Mouse (Mus musculus) MEL (cell line): ENCODE measurements around the gene Gprc5d. TPM values are rescaled to one million over a fixed set of nuclear protein-coding genes. Genes with fewer than 3 reads are reported as not detected.

Source experiments
- DNase-seq: peaks from one replicate; pipeline ENCODE4 v3.0.0; 2011; ENCODE audit warnings: low read depth, low spot score
- H3K27ac ChIP-seq: 2 replicates; pipeline ENCODE4 v1.5.1; 2012; ENCODE audit warnings: low read depth, mild to moderate bottlenecking, control low read depth, low read length, moderate library complexity; ENCODE audit not compliant: control insufficient read depth
- H3K27me3 ChIP-seq, 2 experiments: fragments of 150-350 bp in 1 of 2; sonication (generic) in 1 of 2; 2 replicates each; pipeline ENCODE4 v1.6.1; 2012; ENCODE audit warnings: low read length in 2 of 2, mild to moderate bottlenecking in 2 of 2, improper control_type of control experiment in 1 of 2, moderate library complexity in 1 of 2; ENCODE audit not compliant: insufficient read depth in 2 of 2, control insufficient read depth in 1 of 2
- H3K36me3 ChIP-seq, 2 experiments: 2 replicates each; pipeline ENCODE4 v1.6.1; 2012 to 2014; ENCODE audit warnings: low read length in 2 of 2, improper control_type of control experiment in 1 of 2, inconsistent platforms in 1 of 2, mild to moderate bottlenecking in 1 of 2; ENCODE audit not compliant: insufficient read depth in 2 of 2, control insufficient read depth in 1 of 2
- H3K4me1 ChIP-seq, 2 experiments: fragments of 150-350 bp in 1 of 2; sonication (generic) in 1 of 2; 2 replicates each; pipeline ENCODE4 v1.6.1; 2012; ENCODE audit warnings: low read length in 2 of 2, improper control_type of control experiment in 1 of 2, mild to moderate bottlenecking in 1 of 2; ENCODE audit not compliant: insufficient read depth in 2 of 2, control insufficient read depth in 1 of 2
- H3K4me3 ChIP-seq, 2 experiments: fragments of 150-350 bp in 1 of 2; sonication (generic) in 1 of 2; 2 replicates each; pipeline ENCODE4 v1.5.1; 2012; ENCODE audit warnings: low read depth in 2 of 2, low read length in 2 of 2, mild to moderate bottlenecking in 2 of 2, moderate library complexity in 2 of 2, control low read depth in 1 of 2, improper control_type of control experiment in 1 of 2; ENCODE audit not compliant: control insufficient read depth in 1 of 2, insufficient read depth in 1 of 2
- H3K79me2 ChIP-seq: 2 replicates; pipeline ENCODE4 v1.6.1; 2012; ENCODE audit warnings: mild to moderate bottlenecking, low read length, moderate library complexity; ENCODE audit not compliant: control insufficient read depth, poor library complexity, insufficient read depth
- H3K9ac ChIP-seq: 2 replicates; pipeline ENCODE4 v1.6.1; 2012; ENCODE audit warnings: low read depth, mild to moderate bottlenecking, control low read depth, low read length, moderate library complexity; ENCODE audit not compliant: control insufficient read depth, poor library complexity, severe bottlenecking
- H3K9me3 ChIP-seq: fragments of 150-350 bp; sonication (generic); replicated peaks from 2 replicates; pipeline ENCODE4 v1.6.1; 2012; ENCODE audit warnings: mild to moderate bottlenecking, low read length, improper control_type of control experiment, moderate library complexity; ENCODE audit not compliant: insufficient read depth
- CHD2 ChIP-seq: IDR thresholded peaks from 2 replicates; pipeline ENCODE4 v1.6.1; 2011; ENCODE audit warnings: low read length, improper control_type of control experiment
- CTCF ChIP-seq, 3 experiments: IDR thresholded peaks in 2 of 3; conservative IDR thresholded peaks in 1 of 3; 2 replicates each; pipeline ENCODE4 v1.5.1; 2011 to 2012; ENCODE audit warnings: low read length in 3 of 3, low read depth in 2 of 3, mild to moderate bottlenecking in 2 of 3, improper control_type of control experiment in 1 of 3, inconsistent platforms in 1 of 3, mixed read lengths in 1 of 3, moderate library complexity in 1 of 3; ENCODE audit not compliant: control insufficient read depth in 1 of 3, insufficient read depth in 1 of 3, poor library complexity in 1 of 3, severe bottlenecking in 1 of 3
- E2F4 ChIP-seq: IDR thresholded peaks from 2 replicates; pipeline ENCODE4 v1.6.1; 2011; ENCODE audit warnings: low read depth, low read length, improper control_type of control experiment, borderline replicate concordance
- ELF1 ChIP-seq: IDR thresholded peaks from 2 replicates; pipeline ENCODE4 v1.6.1; 2014; ENCODE audit warnings: low read depth, mild to moderate bottlenecking, inconsistent platforms, low read length, improper control_type of control experiment, moderate library complexity
- EP300 ChIP-seq, 2 experiments: IDR thresholded peaks; 2 replicates each; pipeline ENCODE4 v1.6.1; 2011; ENCODE audit warnings: improper control_type of control experiment in 2 of 2, low read length in 2 of 2, low read depth in 1 of 2, mild to moderate bottlenecking in 1 of 2
- JUND ChIP-seq: IDR thresholded peaks from 2 replicates; pipeline ENCODE4 v1.6.1; 2011; ENCODE audit warnings: low read depth, mild to moderate bottlenecking, improper control_type of control experiment, low read length
- MAFK ChIP-seq: IDR thresholded peaks from 2 replicates; pipeline ENCODE4 v1.6.1; 2011; ENCODE audit warnings: low read depth, mild to moderate bottlenecking, low read length, improper control_type of control experiment, borderline replicate concordance
- MAX ChIP-seq: IDR thresholded peaks from 2 replicates; pipeline ENCODE4 v1.6.1; 2011; ENCODE audit warnings: low read length, improper control_type of control experiment
- MAZ ChIP-seq: IDR thresholded peaks from 2 replicates; pipeline ENCODE4 v1.6.1; 2012; ENCODE audit warnings: low read depth, mild to moderate bottlenecking, inconsistent platforms, low read length, improper control_type of control experiment
- MYB ChIP-seq: IDR thresholded peaks from 2 replicates; pipeline ENCODE4 v1.6.1; 2011; ENCODE audit warnings: mild to moderate bottlenecking, low read depth, low read length, improper control_type of control experiment
- MYC ChIP-seq: IDR thresholded peaks from 2 replicates; pipeline ENCODE4 v1.6.1; 2011; ENCODE audit warnings: low read depth, mild to moderate bottlenecking, low read length, improper control_type of control experiment, moderate library complexity
- NRF1 ChIP-seq: IDR thresholded peaks from 2 replicates; pipeline ENCODE4 v1.6.1; 2014; ENCODE audit warnings: low read depth, mild to moderate bottlenecking, inconsistent platforms, low read length, improper control_type of control experiment, moderate library complexity; ENCODE audit not compliant: poor library complexity, insufficient read depth, severe bottlenecking
- POLR2A ChIP-seq, 2 experiments: IDR thresholded peaks; 2 replicates each; pipeline ENCODE4 v1.6.1; 2011 to 2012; ENCODE audit warnings: low read length in 2 of 2, mild to moderate bottlenecking in 2 of 2, control low read depth in 1 of 2, improper control_type of control experiment in 1 of 2, low read depth in 1 of 2, moderate library complexity in 1 of 2; ENCODE audit not compliant: control insufficient read depth in 1 of 2, insufficient read depth in 1 of 2, poor library complexity in 1 of 2
- POLR2AphosphoS2 ChIP-seq: IDR thresholded peaks from 2 replicates; pipeline ENCODE4 v1.6.1; 2011; ENCODE audit warnings: low read length, improper control_type of control experiment
- POLR2AphosphoS5 ChIP-seq: IDR thresholded peaks from 2 replicates; pipeline ENCODE4 v1.6.1; 2012; ENCODE audit warnings: low read depth, borderline replicate concordance, mild to moderate bottlenecking, inconsistent platforms, low read length, moderate library complexity, mixed read lengths
- RAD21 ChIP-seq: IDR thresholded peaks from 2 replicates; pipeline ENCODE4 v1.6.1; 2011; ENCODE audit warnings: mild to moderate bottlenecking, low read depth, low read length, improper control_type of control experiment
- RCOR1 ChIP-seq: IDR thresholded peaks from 2 replicates; pipeline ENCODE4 v1.6.1; 2012; ENCODE audit warnings: low read depth, mild to moderate bottlenecking, inconsistent platforms, low read length, improper control_type of control experiment
- SIN3A ChIP-seq: IDR thresholded peaks from 2 replicates; pipeline ENCODE4 v1.6.1; 2012; ENCODE audit warnings: low read length, improper control_type of control experiment, inconsistent platforms
- SMC3 ChIP-seq: IDR thresholded peaks from 2 replicates; pipeline ENCODE4 v1.6.1; 2011; ENCODE audit warnings: low read depth, low read length, improper control_type of control experiment
- TAL1 ChIP-seq: IDR thresholded peaks from 2 replicates; pipeline ENCODE4 v1.6.1; 2012; ENCODE audit warnings: mild to moderate bottlenecking, inconsistent platforms, low read length, moderate library complexity, mixed read lengths
- TBP ChIP-seq: IDR thresholded peaks from 2 replicates; pipeline ENCODE4 v1.8.0; 2011; ENCODE audit warnings: low read depth, low read length, improper control_type of control experiment
- UBTF ChIP-seq: IDR thresholded peaks from 2 replicates; pipeline ENCODE4 v1.6.1; 2012; ENCODE audit warnings: low read depth, mild to moderate bottlenecking, inconsistent platforms, low read length, improper control_type of control experiment, moderate library complexity, borderline replicate concordance; ENCODE audit not compliant: insufficient read depth
- USF1 ChIP-seq: IDR thresholded peaks from 2 replicates; pipeline ENCODE4 v1.6.1; 2014; ENCODE audit warnings: low read depth, mild to moderate bottlenecking, inconsistent platforms, low read length, improper control_type of control experiment, moderate library complexity
- USF2 ChIP-seq, 2 experiments: IDR thresholded peaks; 2 replicates each; pipeline ENCODE4 v1.6.1; 2011 to 2012; ENCODE audit warnings: improper control_type of control experiment in 2 of 2, low read length in 2 of 2, borderline replicate concordance in 1 of 2, inconsistent platforms in 1 of 2, low read depth in 1 of 2, mild to moderate bottlenecking in 1 of 2; ENCODE audit not compliant: insufficient read depth in 1 of 2
- ZKSCAN1 ChIP-seq: IDR thresholded peaks from 2 replicates; pipeline ENCODE4 v1.6.1; 2012; ENCODE audit warnings: low read depth, mild to moderate bottlenecking, inconsistent platforms, low read length, improper control_type of control experiment, moderate library complexity
- ZMIZ1 ChIP-seq: IDR thresholded peaks from 2 replicates; pipeline ENCODE4 v1.6.1; 2012; ENCODE audit warnings: low read depth, mild to moderate bottlenecking, inconsistent platforms, low read length, improper control_type of control experiment, moderate library complexity
- ZNF384 ChIP-seq: IDR thresholded peaks from 2 replicates; pipeline ENCODE4 v1.6.1; 2012; ENCODE audit warnings: low read depth, mild to moderate bottlenecking, inconsistent platforms, low read length, improper control_type of control experiment
- polyA plus RNA-seq, 2 experiments: library from polyadenylated mRNA; stranded (reverse) in 1 of 2; unstranded in 1 of 2; fragments of >175 nt in 1 of 2; fragments of >200 nt in 1 of 2; gene quantifications; 2 replicates each; pipeline versions ENCODE4 v1.2.1 to v1.2.4; 2012; ENCODE audit warnings: low replicate concordance in 2 of 2, low read depth in 1 of 2; ENCODE audit not compliant: insufficient read length in 2 of 2, insufficient read depth in 1 of 2, missing spikeins in 1 of 2
- total RNA-seq: library from RNA; depleted of rRNA; stranded (reverse); fragments of 300-350 nt; gene quantifications from 2 replicates; pipeline ENCODE4 v1.2.3, GENCODE M21; 2012

The Gprc5d gene
- total and polyA plus RNA-seq, 3 experiments = not detected

- no peak overlapping the region for H3K9ac ChIP-seq
- H3K36me3 ChIP-seq = no peaks in the 10 kb centered on the region
- DNase-seq = no peak
- H3K27me3 ChIP-seq = no peaks in the 10 kb centered on the region
- H3K9me3 ChIP-seq = no peaks in the 10 kb centered on the region
- H3K27ac ChIP-seq = no peak overlapping the region
- no peaks in the 10 kb centered on the region for H3K79me2 ChIP-seq
- H3K4me3 ChIP-seq = no peak overlapping the region
- TF ChIP-seq RCOR1 (no peak), POLR2AphosphoS2 (no peak), MAZ (no peak), E2F4 (no peak), ZNF384 (no peak), UBTF (no peak), TAL1 (no peak), CTCF (IDR thresholded peaks at IDR 0.05 in 2 of 3, conservative IDR thresholded peaks at IDR 0.05 in 1 of 3; ENCODE audit: control insufficient read depth in 1 of 3, insufficient read depth in 1 of 3, low read depth in 2 of 3, low read length in 3 of 3, poor library complexity in 1 of 3, severe bottlenecking in 1 of 3) (no peak), RAD21 (no peak), MYB (no peak), MAX (no peak), USF2 (IDR thresholded peaks at IDR 0.05; ENCODE audit: borderline replicate concordance in 1 of 2, insufficient read depth in 1 of 2, low read depth in 1 of 2, low read length in 2 of 2) (no peak), JUND (no peak), CHD2 (no peak)
- H3K4me1 ChIP-seq = no peaks in the 10 kb centered on the region
Measured at GRCm38 (mm10) chr6:135135735-135136134, 17.7 kb upstream of the Gprc5d start.

GRCm38 (mm10) chr6:135133486-135133885 is 15.4 kb upstream of the Gprc5d start:
- DNase-seq = no peak
- H3K79me2 ChIP-seq = no peaks in the 10 kb centered on the region
- no peak overlapping the region for H3K4me3 ChIP-seq
- no peak overlapping the region for H3K9ac ChIP-seq
- H3K27me3 ChIP-seq = no peaks in the 10 kb centered on the region
- H3K4me1 ChIP-seq = no peaks in the 10 kb centered on the region
- no peaks in the 10 kb centered on the region for H3K9me3 ChIP-seq
- H3K36me3 ChIP-seq = no peaks in the 10 kb centered on the region
- H3K27ac ChIP-seq = no peak overlapping the region
- TF ChIP-seq MAFK (no peak), MAX (no peak), USF1 (no peak), POLR2AphosphoS5 (no peak), POLR2A (IDR thresholded peaks at IDR 0.05; ENCODE audit: control insufficient read depth in 1 of 2, insufficient read depth in 1 of 2, low read depth in 1 of 2, low read length in 2 of 2, poor library complexity in 1 of 2) (no peak), ZNF384 (no peak), USF2 (IDR thresholded peaks at IDR 0.05; ENCODE audit: borderline replicate concordance in 1 of 2, insufficient read depth in 1 of 2, low read depth in 1 of 2, low read length in 2 of 2) (no peak), TAL1 (no peak), SIN3A (no peak), ZMIZ1 (no peak), ELF1 (no peak), ZKSCAN1 (no peak), SMC3 (no peak), EP300 (IDR thresholded peaks at IDR 0.05; ENCODE audit: low read depth in 1 of 2, low read length in 2 of 2) (no peak), MYC (no peak), NRF1 (no peak), TBP (no peak)
